Mouse (Mus musculus): ENCODE measurements around the gene Rusc2. TPM values are rescaled to one million over a fixed set of nuclear protein-coding genes. Genes with fewer than 3 reads are reported as not detected.
A peak's percentile ranks its signal among the peaks of the same experiment; 100 is the strongest.

Gene Rusc2
- polyA plus RNA-seq, 1 experiment from 2014 or later, result 55.0 TPM

DNA sequence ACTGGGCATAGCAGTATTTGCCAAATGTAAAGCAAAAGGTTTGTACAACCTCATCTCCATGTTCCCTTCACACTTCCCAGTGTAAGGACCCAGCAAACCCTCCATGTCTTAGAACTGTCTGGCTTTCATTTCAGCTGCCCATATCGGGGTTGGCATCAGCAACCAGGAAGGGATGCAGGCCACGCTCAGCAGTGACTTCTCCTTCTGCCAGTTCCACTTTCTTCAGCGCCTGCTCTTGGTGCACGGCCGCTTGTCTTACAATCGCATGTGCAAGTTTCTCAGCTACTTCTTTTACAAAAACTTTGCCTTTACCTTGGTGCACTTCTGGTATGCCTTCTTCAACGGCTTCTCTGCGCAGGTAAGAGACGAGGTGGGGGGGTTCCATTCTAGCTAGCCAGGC lies 14.0 kb upstream of the Rusc2 start:
- Histone ChIP-seq H3K4me2 (replicated peaks) (no peak overlapping the region), H3K27ac (no peak overlapping the region), H3K4me1 (no peaks in the 10 kb centered on the region), H3K4me3 (no peak overlapping the region), H3K36me3 (no peaks in the 10 kb centered on the region), H3K27me3 (no peaks in the 10 kb centered on the region), H3K9me3 (replicated peaks) (no peaks in the 10 kb centered on the region), H3K9ac (no peak overlapping the region)
- WGBS, result 92% methylated on average over 9 of the region's 9 CpGs
- no peak for ATAC-seq (ENCODE audit: low FRiP score)

DNA sequence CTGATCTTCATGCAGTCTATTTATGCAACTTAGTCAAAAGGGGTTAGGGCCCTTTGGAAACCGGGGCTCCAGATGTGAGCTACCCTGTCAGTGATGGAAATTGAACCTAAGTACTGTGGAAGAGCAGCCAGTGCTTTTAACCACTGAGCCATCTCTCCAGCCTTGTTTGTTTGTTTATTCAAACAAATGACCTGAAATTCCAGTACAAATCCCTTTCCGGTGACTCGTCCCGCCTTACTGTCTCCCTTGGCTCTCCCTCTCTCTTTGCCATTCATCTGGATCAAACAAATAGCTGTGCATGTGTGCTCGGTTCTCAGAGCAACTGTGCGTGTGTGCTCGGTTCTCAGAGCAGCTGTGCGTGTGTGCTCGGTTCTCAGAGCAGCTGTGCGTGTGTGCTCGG lies 10.4 kb upstream of the Rusc2 start:
- Histone ChIP-seq H3K36me3 (no peaks in the 10 kb centered on the region), H3K4me1 (no peaks in the 10 kb centered on the region), H3K4me3 (no peak overlapping the region), H3K27ac (no peak overlapping the region), H3K9ac (no peak overlapping the region), H3K27me3 (no peaks in the 10 kb centered on the region), H3K4me2 (replicated peaks) (no peak overlapping the region), H3K9me3 (replicated peaks) (no peaks in the 10 kb centered on the region)
- ATAC-seq (ENCODE audit: low FRiP score), result no peak
- 73% methylated on average over 11 of the region's 11 CpGs for WGBS

DNA sequence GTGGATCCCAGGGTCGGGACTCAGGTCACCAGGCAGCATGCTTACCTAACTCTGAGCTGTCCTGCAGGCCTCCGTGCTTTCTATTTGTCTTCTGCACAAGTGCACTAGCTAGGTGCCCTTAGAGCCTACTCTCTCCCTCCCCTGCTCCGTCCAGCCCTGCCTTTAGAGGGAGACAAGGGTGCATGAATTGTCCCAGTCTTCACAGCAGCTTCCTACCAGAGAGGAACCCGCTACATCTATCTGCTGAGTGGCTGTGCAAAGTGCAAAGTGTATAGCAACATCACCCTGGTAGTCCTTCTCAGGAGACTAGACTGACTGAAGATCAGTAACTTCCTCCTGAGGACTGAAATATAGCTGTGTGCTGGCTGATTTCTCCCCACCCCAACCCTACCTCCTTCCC lies 9.6 kb upstream of the Rusc2 start:
- ATAC-seq (ENCODE audit: low FRiP score), result no peak
- Histone ChIP-seq H3K9ac (no peak overlapping the region), H3K4me3 (no peak overlapping the region), H3K4me2 (replicated peaks) (no peak overlapping the region), H3K9me3 (replicated peaks) (no peaks in the 10 kb centered on the region), H3K36me3 (no peaks in the 10 kb centered on the region), H3K27me3 (no peaks in the 10 kb centered on the region), H3K4me1 (no peaks in the 10 kb centered on the region), H3K27ac (no peak overlapping the region)
- 70% methylated on average over 4 of the region's 4 CpGs for WGBS

DNA sequence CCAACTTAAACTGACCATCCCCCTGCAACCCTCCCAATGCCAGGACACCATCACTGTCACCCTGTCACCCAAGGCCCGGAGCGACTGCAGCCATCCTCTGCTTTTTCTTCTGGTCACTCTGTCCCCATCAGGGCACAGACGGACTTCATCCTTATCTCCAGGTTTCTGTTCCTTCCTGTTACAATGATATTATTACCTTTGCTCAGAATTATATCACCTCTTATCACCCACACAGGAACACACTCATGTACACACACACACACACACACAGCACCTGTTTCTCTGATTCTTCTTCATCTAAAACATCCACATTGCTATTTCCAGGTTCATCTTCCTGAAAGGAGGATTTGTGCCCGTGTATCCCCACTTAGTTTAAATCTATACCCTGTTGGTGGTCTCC lies 7.5 kb upstream of the Rusc2 start:
- H3K4me1 ChIP-seq, result no peaks in the 10 kb centered on the region
- no peak for ATAC-seq (ENCODE audit: low FRiP score)
- WGBS, result 81% methylated on average over 4 of the region's 4 CpGs

DNA sequence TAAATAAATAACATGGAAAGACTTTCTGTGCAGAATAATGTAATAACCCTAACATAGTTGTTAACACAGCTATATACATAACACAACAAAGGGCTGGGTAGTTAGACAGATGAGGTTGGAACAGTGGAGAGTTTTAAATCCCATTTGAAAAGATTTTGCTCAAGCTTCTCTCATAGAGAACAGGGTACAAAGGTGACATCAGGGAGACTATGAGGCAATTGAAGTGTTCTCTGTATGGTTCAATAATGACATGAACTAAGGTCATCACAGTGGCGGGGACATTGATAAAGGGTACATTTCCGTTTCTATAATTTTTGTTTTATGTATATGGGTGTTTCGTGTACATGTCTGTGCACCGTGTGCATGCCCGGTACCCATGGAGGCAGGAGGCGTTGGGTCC lies 2.2 kb upstream of the Rusc2 start:
- Histone ChIP-seq H3K36me3 (no peaks in the 10 kb centered on the region), H3K9me3 (replicated peaks) (no peaks in the 10 kb centered on the region), H3K4me2 (replicated peaks) (no peak overlapping the region), H3K9ac (no peak overlapping the region), H3K27me3 (no peaks in the 10 kb centered on the region; the same call in 1 of the 2 replicates), H3K27ac (no peak overlapping the region), H3K4me1 (peaks cover 17% of the 10 kb centered on the region), H3K4me3 (no peak overlapping the region)
- WGBS, result 94% methylated on average over 6 of the region's 6 CpGs
- no peak for ATAC-seq (ENCODE audit: low FRiP score)

More for the DNA sequence above, 7.5 kb upstream of the Rusc2 start:
- Histone ChIP-seq H3K9ac (no peak overlapping the region), H3K9me3 (replicated peaks) (no peaks in the 10 kb centered on the region), H3K36me3 (no peaks in the 10 kb centered on the region), H3K4me3 (no peak overlapping the region), H3K27ac (no peak overlapping the region), H3K4me2 (replicated peaks) (no peak overlapping the region), H3K27me3 (no peaks in the 10 kb centered on the region)

DNA sequence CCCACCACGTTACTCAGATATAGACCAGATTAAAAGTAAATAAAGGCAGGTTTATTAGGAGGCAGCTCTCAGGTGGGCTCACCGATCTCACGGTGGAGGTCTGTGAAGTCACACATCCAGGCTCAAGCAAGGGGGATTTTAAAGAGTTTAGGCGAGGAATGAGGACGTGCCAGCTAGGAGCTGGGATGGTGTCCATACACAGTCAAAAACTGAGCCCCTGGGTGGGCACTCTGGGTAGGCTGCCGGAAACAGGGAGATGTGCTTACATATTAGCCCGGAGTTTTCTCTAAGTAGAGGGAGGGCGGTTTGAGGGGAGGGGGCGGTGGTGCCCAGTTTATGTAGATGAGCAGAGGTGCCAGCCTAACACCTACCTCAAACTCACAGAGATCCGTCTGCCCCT lies 828 bp upstream of the Rusc2 start:
- no peaks in the 10 kb centered on the region for H3K36me3 ChIP-seq
- H3K4me1 ChIP-seq, result peaks cover 17% of the 10 kb centered on the region
- H3K4me3 ChIP-seq, result peak overlapping the region; percentile 71
- no peak overlapping the region for H3K27ac ChIP-seq
- 55% methylated on average over 10 of the region's 10 CpGs for WGBS
- no peaks in the 10 kb centered on the region for H3K9me3 ChIP-seq (replicated peaks)
- H3K27me3 ChIP-seq, result no peaks in the 10 kb centered on the region; the same call in 1 of the 2 replicates
- peak overlapping the region; percentile 88; the same call in 1 of the 2 replicates for H3K9ac ChIP-seq
- H3K4me2 ChIP-seq (replicated peaks), result peak overlapping the region; percentile 86
- ATAC-seq (ENCODE audit: low FRiP score), result 0 out of 2 replicates have a peak, but pooled peaks have one; percentile 11

DNA sequence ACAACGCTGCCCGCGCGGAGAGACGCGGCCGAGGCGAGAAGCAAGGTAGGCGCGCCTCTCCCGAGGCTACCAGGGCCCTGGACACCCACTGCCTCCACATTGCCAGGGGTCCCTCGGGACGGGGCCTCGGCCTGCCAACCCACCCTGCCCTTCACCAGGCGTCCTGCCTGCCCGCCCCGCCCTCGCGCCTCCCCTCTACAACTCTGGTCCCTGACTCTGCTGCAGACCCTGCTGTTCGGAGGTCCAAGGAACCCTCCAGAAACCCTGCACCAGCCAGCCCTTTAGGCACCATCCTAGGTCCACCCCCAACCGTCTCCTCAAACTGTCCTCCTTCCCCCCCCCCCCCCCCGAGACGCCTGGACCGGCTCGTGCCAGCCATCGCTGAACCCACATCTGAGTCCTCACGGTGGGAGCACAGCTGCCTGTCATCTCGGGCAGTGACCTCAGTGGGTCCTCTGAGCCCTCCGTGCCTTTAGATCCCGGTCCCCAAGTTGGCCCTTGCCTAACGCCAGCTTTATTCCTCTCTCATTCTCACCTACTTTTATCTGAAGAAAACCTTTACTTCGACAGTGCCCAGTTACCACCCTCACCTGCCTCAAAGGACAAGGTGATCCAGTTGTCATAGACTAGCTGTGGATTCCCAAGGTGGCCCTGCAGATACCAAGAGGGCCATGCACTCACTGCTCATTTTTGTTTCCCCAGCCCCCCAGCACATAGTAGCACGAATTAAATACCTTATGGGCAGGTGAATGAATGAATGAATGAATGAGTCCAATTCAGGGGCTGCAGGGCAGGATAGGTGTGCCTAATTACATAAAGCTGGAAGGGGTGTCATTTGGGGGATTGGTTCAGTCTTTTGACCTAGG lies 609 bp downstream of the Rusc2 start:
- peak; percentile 85 for ATAC-seq (ENCODE audit: low FRiP score)
- Histone ChIP-seq H3K4me2 (replicated peaks) (peak overlapping the region; percentile 86), H3K4me1 (peaks cover 17% of the 10 kb centered on the region), H3K36me3 (no peaks in the 10 kb centered on the region), H3K9me3 (replicated peaks) (no peaks in the 10 kb centered on the region), H3K27ac (peak overlapping the region; percentile 76), H3K4me3 (peak overlapping the region; percentile 71), H3K9ac (peak overlapping the region; percentile 88), H3K27me3 (no peaks in the 10 kb centered on the region; the same call in 1 of the 2 replicates)
- WGBS, result 8% methylated on average over 22 of the region's 33 CpGs

DNA sequence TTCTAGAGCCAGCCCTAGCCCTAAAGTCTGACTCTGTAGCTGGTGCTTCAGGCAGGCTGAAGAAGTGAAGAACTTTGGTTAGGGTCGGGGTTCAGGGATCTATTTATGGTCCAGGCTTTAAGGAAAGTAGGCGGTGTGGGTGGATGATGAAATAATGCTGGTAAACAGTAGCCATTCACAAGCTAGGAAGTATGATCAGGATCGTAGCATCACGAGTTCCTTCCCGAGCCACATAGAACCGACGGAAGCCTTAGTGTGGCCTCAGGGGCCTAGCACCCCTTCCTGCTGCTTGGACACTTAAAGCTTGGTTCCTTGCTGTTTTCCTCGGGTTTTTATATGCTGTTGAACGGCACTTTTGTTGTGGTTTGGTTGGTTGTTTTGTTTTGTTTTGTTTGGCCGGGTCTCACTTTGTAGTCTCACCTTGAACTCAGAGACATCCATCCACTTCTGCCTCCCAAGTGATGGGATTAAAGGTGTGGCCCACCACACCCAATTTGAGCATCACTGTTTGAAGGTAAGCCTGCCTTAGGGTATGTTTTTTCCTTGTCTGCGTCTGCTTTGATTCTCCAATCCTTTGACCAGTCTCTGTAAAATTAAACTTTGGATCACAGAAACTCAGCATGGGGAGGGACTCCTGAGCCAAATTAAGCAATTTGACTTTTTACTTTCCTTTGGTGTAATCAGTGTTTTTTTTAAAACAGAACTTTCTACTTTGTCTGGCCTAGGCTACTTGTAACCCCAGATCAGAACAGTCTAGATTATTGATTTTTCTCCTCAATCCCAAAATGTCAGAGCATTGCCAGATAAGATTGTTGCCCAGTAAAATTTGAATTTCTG lies 1.7 kb downstream of the Rusc2 start:
- Histone ChIP-seq H3K4me2 (replicated peaks) (peak overlapping the region; percentile 23), H3K4me1 (peaks cover 17% of the 10 kb centered on the region), H3K27me3 (no peaks in the 10 kb centered on the region; the same call in 1 of the 2 replicates), H3K4me3 (no peak overlapping the region), H3K27ac (no peak overlapping the region), H3K9ac (no peak overlapping the region), H3K36me3 (no peaks in the 10 kb centered on the region), H3K9me3 (replicated peaks) (no peaks in the 10 kb centered on the region)
- WGBS, result 73% methylated on average over 11 of the region's 11 CpGs
- no peak for ATAC-seq (ENCODE audit: low FRiP score)

DNA sequence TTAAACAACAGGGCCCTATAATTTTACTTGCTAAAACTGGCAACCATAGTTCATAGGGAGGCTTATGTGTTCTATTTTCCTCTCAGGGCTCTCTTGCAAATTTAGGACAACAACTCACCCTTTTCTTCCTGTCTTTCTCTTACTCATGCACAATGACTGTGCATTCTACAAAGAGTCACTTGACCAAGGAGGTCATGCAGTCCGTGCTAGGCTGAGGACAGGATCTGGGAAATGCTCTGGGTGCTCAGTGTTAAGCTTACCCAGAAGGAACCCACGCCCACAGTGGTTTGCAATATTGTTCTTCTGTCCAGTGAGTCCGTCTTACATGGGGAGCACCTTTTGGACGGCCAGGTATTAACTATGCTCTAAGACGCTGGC lies 2.3 kb downstream of the Rusc2 start:
- no peaks in the 10 kb centered on the region for H3K9me3 ChIP-seq (replicated peaks)
- H3K4me3 ChIP-seq, result no peak overlapping the region
- H3K27me3 ChIP-seq, result no peaks in the 10 kb centered on the region; the same call in 1 of the 2 replicates
- no peak overlapping the region for H3K27ac ChIP-seq
- H3K9ac ChIP-seq, result no peak overlapping the region
- peaks cover 17% of the 10 kb centered on the region for H3K4me1 ChIP-seq
- H3K36me3 ChIP-seq, result no peaks in the 10 kb centered on the region
- no peak overlapping the region for H3K4me2 ChIP-seq (replicated peaks)
- WGBS, result 85% methylated on average over 5 of the region's 5 CpGs
- no peak for ATAC-seq (ENCODE audit: low FRiP score)

DNA sequence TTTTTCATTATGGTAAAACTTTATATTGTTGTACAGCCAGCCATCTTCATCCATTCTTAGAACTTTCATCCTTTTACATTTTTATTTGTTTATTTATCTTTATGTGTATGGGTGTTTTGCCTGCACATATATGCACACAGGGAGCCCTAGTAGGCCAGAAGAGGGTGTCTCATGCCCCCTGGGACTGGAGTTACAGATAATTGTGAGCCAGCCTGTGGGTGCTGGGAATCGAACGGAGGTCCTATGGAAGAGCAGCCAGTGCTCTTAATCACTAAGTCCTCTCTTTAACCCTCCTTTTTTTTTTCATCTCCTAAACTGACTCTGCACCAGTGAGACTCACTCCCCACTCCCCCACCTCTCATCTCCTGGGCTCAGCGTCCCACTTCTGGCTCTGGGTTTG lies 2.8 kb downstream of the Rusc2 start:
- Histone ChIP-seq H3K27ac (no peak overlapping the region), H3K4me3 (no peak overlapping the region), H3K4me2 (replicated peaks) (no peak overlapping the region), H3K9ac (no peak overlapping the region), H3K27me3 (no peaks in the 10 kb centered on the region; the same call in 1 of the 2 replicates), H3K9me3 (replicated peaks) (no peaks in the 10 kb centered on the region), H3K36me3 (no peaks in the 10 kb centered on the region), H3K4me1 (peaks cover 17% of the 10 kb centered on the region)
- 84% methylated on average over 3 of the region's 3 CpGs for WGBS
- ATAC-seq (ENCODE audit: low FRiP score), result no peak

DNA sequence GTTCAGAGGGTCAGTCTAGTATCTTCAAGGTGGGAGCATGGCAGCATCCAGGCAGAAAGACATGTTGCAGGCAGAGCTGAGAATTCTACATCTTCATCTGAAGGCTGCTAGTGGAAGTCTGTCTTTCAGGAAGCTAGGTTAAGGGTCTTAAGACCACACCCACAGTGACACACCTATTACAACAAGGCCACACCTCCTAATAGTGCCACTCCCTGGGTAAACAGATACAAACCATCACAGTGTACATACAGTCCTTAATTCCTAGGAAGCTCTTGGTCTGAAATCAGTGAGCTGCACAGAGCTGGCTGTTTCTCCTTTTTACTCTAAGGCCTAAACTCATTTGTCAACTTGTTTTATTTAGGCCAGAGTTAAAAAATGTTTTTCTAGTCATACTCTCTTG lies 5.2 kb downstream of the Rusc2 start:
- Histone ChIP-seq H3K9ac (no peak overlapping the region), H3K36me3 (no peaks in the 10 kb centered on the region), H3K27ac (no peak overlapping the region), H3K9me3 (replicated peaks) (no peaks in the 10 kb centered on the region), H3K4me3 (no peak overlapping the region), H3K4me1 (peaks cover 13% of the 10 kb centered on the region; the same call in 1 of the 2 replicates), H3K4me2 (replicated peaks) (no peak overlapping the region), H3K27me3 (no peaks in the 10 kb centered on the region)
- ATAC-seq (ENCODE audit: low FRiP score), result no peak

DNA sequence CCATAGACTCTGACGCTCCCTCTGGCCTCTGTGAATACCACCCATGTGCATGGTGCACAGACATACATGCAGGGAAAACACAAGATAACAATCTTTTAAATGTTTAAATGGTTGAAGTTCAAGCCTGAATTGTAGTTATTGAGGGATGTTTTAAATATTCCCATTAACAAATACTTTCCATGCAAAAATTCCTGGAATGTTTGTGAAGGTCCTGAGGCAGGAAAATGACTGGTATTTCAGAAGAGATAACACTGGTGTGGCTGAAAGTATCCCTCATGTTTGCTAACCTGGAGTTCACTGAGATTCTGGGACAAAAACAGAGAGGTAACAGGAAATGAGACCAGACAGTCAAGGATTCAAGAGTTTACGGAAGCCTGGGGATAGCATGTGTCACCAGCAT lies 7.6 kb downstream of the Rusc2 start:
- Histone ChIP-seq H3K27me3 (no peaks in the 10 kb centered on the region), H3K27ac (no peak overlapping the region), H3K36me3 (no peaks in the 10 kb centered on the region), H3K4me3 (no peak overlapping the region), H3K9ac (no peak overlapping the region), H3K4me2 (replicated peaks) (no peak overlapping the region), H3K9me3 (replicated peaks) (no peaks in the 10 kb centered on the region), H3K4me1 (0 out of 2 replicates have a peak, but pooled peaks cover 4% of the 10 kb centered on the region)
- ATAC-seq (ENCODE audit: low FRiP score), result no peak
- WGBS, result 78% methylated on average over 2 of the region's 2 CpGs

Measured in hindbrain, embryonic 12.5 days (tissue).